Mouse (Mus musculus) intestine, postnatal 0 days (tissue): Measurements from ENCODE around the gene Vti1a. TPM values are rescaled to one million over a fixed set of nuclear protein-coding genes. Genes with fewer than 3 reads are reported as not detected.

Experiments used
- ATAC-seq: fragments of 200-750 bp; cut with Nextera tagmentation; 2 replicates; pipeline ENCODE4 v1.8.0; 2017; ENCODE audit warnings: mild to moderate bottlenecking, moderate TSS enrichment, moderate library complexity
- H3K27ac ChIP-seq: fragments of 300-500 bp; sonication (generic); 2 replicates; pipeline ENCODE4 v1.5.1; 2014; ENCODE audit warnings: mild to moderate bottlenecking, low read depth, low read length, moderate library complexity
- H3K27me3 ChIP-seq: fragments of 300-500 bp; sonication (generic); replicated peaks from 2 replicates; pipeline ENCODE4 v1.6.1; 2014; ENCODE audit warnings: low read length, mixed read lengths; ENCODE audit not compliant: control insufficient read depth, insufficient read depth
- H3K36me3 ChIP-seq: fragments of 300-500 bp; sonication (generic); 2 replicates; pipeline ENCODE4 v1.6.1; 2014; ENCODE audit warnings: mild to moderate bottlenecking, moderate library complexity; ENCODE audit not compliant: control insufficient read depth, insufficient read depth
- H3K4me1 ChIP-seq: fragments of 300-500 bp; sonication (generic); replicated peaks from 2 replicates; pipeline ENCODE4 v1.6.1; 2014; ENCODE audit warnings: antibody characterized with exemption, low read length, mixed read lengths; ENCODE audit not compliant: control insufficient read depth, insufficient read depth
- H3K4me2 ChIP-seq: fragments of 300-500 bp; sonication (generic); replicated peaks from 2 replicates; pipeline ENCODE4 v1.6.1; 2014; ENCODE audit warnings: low read depth, mild to moderate bottlenecking, moderate library complexity
- H3K4me3 ChIP-seq: fragments of 300-500 bp; sonication (generic); 2 replicates; pipeline ENCODE4 v1.5.1; 2014; ENCODE audit warnings: low read depth, low read length
- H3K9ac ChIP-seq: fragments of 300-500 bp; sonication (generic); 2 replicates; pipeline ENCODE4 v1.6.1; 2014; ENCODE audit warnings: mild to moderate bottlenecking, low read depth, low read length
- H3K9me3 ChIP-seq: fragments of 300-500 bp; sonication (generic); 2 replicates; pipeline ENCODE4 v1.6.1; 2016; ENCODE audit warnings: mixed run types; ENCODE audit not compliant: control insufficient read depth
- CTCF ChIP-seq: sonication (generic); IDR thresholded peaks from 2 replicates; pipeline ENCODE4 v1.5.1; 2016; ENCODE audit warnings: low read depth, mild to moderate bottlenecking, control low read depth, antibody characterized with exemption, moderate library complexity
- WGBS: fragments of 180-500 bp; shearing (Covaris S2); extraction: QIAGEN DNeasy Blood & Tissue Kit; methylation state at CpG from one replicate; pipeline ENCODE4 v1.1.7; 2014; 5-methylcytosine and 5-hydroxymethylcytosine counted together
- polyA plus RNA-seq: library from polyadenylated mRNA; unstranded; fragments of >200 nt; fragmentation: Nextera tagmentation; extraction: Ambion mirVana; gene quantifications from 2 replicates; pipeline ENCODE4 v1.2.1, GENCODE M21; 2015

The Vti1a gene
- polyA plus RNA-seq, 1 experiment from 2014 or later, result 21.3 TPM

GRCm38 (mm10) chr19:55563148-55563651 lies 247.1 kb downstream of the Vti1a start:
- H3K4me2 ChIP-seq, result no peak overlapping the region
- WGBS, result 73% methylated on average over 15 of the region's 15 CpGs
- H3K27me3 ChIP-seq, result no peaks in the 10 kb centered on the region
- no peak overlapping the region for H3K9ac ChIP-seq
- no peak for ATAC-seq
- H3K27ac ChIP-seq, result no peak overlapping the region
- H3K36me3 ChIP-seq, result 0 out of 2 replicates have a peak, but pooled peaks cover 4% of the 10 kb centered on the region
- H3K9me3 ChIP-seq, result no peaks in the 10 kb centered on the region
- TF ChIP-seq CTCF, result no peak
- H3K4me1 ChIP-seq, result peaks cover 3% of the 10 kb centered on the region; the same call in 1 of the 2 replicates
- H3K4me3 ChIP-seq, result no peak overlapping the region

- no peak overlapping the region for H3K4me3 ChIP-seq
- H3K27ac ChIP-seq, result no peak overlapping the region
- no peaks in the 10 kb centered on the region for H3K27me3 ChIP-seq
- 94% methylated on average over 13 of the region's 13 CpGs for WGBS
- H3K9ac ChIP-seq, result no peak overlapping the region
- no peak for TF ChIP-seq CTCF
- no peaks in the 10 kb centered on the region for H3K9me3 ChIP-seq
- no peak overlapping the region for H3K4me2 ChIP-seq
- no peak for ATAC-seq
- H3K36me3 ChIP-seq, result 0 out of 2 replicates have a peak, but pooled peaks cover 4% of the 10 kb centered on the region
- peaks cover 3% of the 10 kb centered on the region; the same call in 1 of the 2 replicates for H3K4me1 ChIP-seq
Observed at GRCm38 (mm10) chr19:55564104-55564938, 248.2 kb downstream of the Vti1a start.

- Histone ChIP-seq H3K4me3 (no peak overlapping the region), H3K27me3 (no peaks in the 10 kb centered on the region), H3K27ac (no peak overlapping the region), H3K4me2 (no peak overlapping the region), H3K9me3 (no peaks in the 10 kb centered on the region), H3K9ac (no peak overlapping the region), H3K4me1 (peaks cover 3% of the 10 kb centered on the region; the same call in 1 of the 2 replicates), H3K36me3 (0 out of 2 replicates have a peak, but pooled peaks cover 4% of the 10 kb centered on the region)
- no peak for TF ChIP-seq CTCF
- ATAC-seq, result no peak
- 85% methylated on average over 11 of the region's 11 CpGs for WGBS
Observed at GRCm38 (mm10) chr19:55565111-55565510, 249.0 kb downstream of the Vti1a start.

- Histone ChIP-seq H3K4me2 (no peak overlapping the region), H3K27me3 (no peaks in the 10 kb centered on the region), H3K4me3 (no peak overlapping the region), H3K36me3 (0 out of 2 replicates have a peak, but pooled peaks cover 4% of the 10 kb centered on the region), H3K9me3 (no peaks in the 10 kb centered on the region), H3K9ac (no peak overlapping the region), H3K27ac (no peak overlapping the region), H3K4me1 (peaks cover 3% of the 10 kb centered on the region; the same call in 1 of the 2 replicates)
- ATAC-seq, result no peak
- TF ChIP-seq CTCF, result no peak
- WGBS, result 20% methylated on average over 6 of the region's 6 CpGs
Observed at GRCm38 (mm10) chr19:55565523-55566369, 249.7 kb downstream of the Vti1a start.

- Histone ChIP-seq H3K4me2 (no peak overlapping the region), H3K4me3 (no peak overlapping the region), H3K4me1 (peaks cover 3% of the 10 kb centered on the region; the same call in 1 of the 2 replicates), H3K27me3 (no peaks in the 10 kb centered on the region), H3K36me3 (0 out of 2 replicates have a peak, but pooled peaks cover 4% of the 10 kb centered on the region), H3K9me3 (no peaks in the 10 kb centered on the region), H3K9ac (no peak overlapping the region), H3K27ac (no peak overlapping the region)
- WGBS, result 68% methylated on average over 7 of the region's 7 CpGs
- no peak for ATAC-seq
- no peak for TF ChIP-seq CTCF
Observed at GRCm38 (mm10) chr19:55569114-55569513, 253.0 kb downstream of the Vti1a start.

GRCm38 (mm10) chr19:55569894-55570293 lies 253.8 kb downstream of the Vti1a start:
- Histone ChIP-seq H3K4me2 (no peak overlapping the region), H3K4me3 (no peak overlapping the region), H3K9ac (no peak overlapping the region), H3K36me3 (no peaks in the 10 kb centered on the region), H3K27ac (0 out of 2 replicates have a peak overlapping the region, but pooled peaks have one; percentile 9), H3K4me1 (peaks cover 3% of the 10 kb centered on the region; the same call in 1 of the 2 replicates), H3K27me3 (no peaks in the 10 kb centered on the region), H3K9me3 (no peaks in the 10 kb centered on the region)
- ATAC-seq, result no peak
- WGBS, result 73% methylated on average over 12 of the region's 12 CpGs
- no peak for TF ChIP-seq CTCF
